Mouse (Mus musculus): ENCODE data around the gene Gm7879.
"Not testable (repeated sequence)": the region's sequence is repeated elsewhere in the genome, so short reads cannot be mapped to it uniquely, and the experiment has no call there.

Gm7879 gene

GRCm38 (mm10) chr5:43912844-43913243 is at the start of gene Gm7879:
Gm7879 (plus strand) TSS chr5:43913144.
- in situ Hi-C loops (cut with MboI; ENCODE audit: low pct_unique_long_range_greater_than_20kb in 1 of 2, low sequenced_read_pairs in 2 of 2, unreplicated experiment in 1 of 2) = not testable (repeated sequence)

GRCm38 (mm10) chr5:43863642-43864041 is 49.3 kb upstream of the Gm7879 start:
- in situ Hi-C loops (cut with MboI; ENCODE audit: low pct_unique_long_range_greater_than_20kb in 1 of 2, low sequenced_read_pairs in 2 of 2, unreplicated experiment in 1 of 2) = no loop called here

GRCm38 (mm10) chr5:43865316-43865715 is 47.6 kb upstream of the Gm7879 start:
- in situ Hi-C loops (cut with MboI; ENCODE audit: low pct_unique_long_range_greater_than_20kb in 1 of 2, low sequenced_read_pairs in 2 of 2, unreplicated experiment in 1 of 2) = no loop called here

- in situ Hi-C loops (cut with MboI; ENCODE audit: low pct_unique_long_range_greater_than_20kb in 1 of 2, low sequenced_read_pairs in 2 of 2, unreplicated experiment in 1 of 2) = no loop called here
Measured at GRCm38 (mm10) chr5:43868253-43868652, 44.7 kb upstream of the Gm7879 start, which contains the start of gene Cd38. Cd38 (plus strand) TSS chr5:43868553.

GRCm38 (mm10) chr5:43868711-43869600 is 44.0 kb upstream of the Gm7879 start:
- in situ Hi-C loops (cut with MboI; ENCODE audit: low pct_unique_long_range_greater_than_20kb in 1 of 2, low sequenced_read_pairs in 2 of 2, unreplicated experiment in 1 of 2) = no loop called here

- in situ Hi-C loops (cut with MboI; ENCODE audit: low pct_unique_long_range_greater_than_20kb in 1 of 2, low sequenced_read_pairs in 2 of 2, unreplicated experiment in 1 of 2) = no loop called here
Measured at GRCm38 (mm10) chr5:43871845-43872244, 41.1 kb upstream of the Gm7879 start.

GRCm38 (mm10) chr5:43872652-43873051 is 40.3 kb upstream of the Gm7879 start:
- in situ Hi-C loops (cut with MboI; ENCODE audit: low pct_unique_long_range_greater_than_20kb in 1 of 2, low sequenced_read_pairs in 2 of 2, unreplicated experiment in 1 of 2) = no loop called here

GRCm38 (mm10) chr5:43882034-43882433 is 30.9 kb upstream of the Gm7879 start:
- in situ Hi-C loops (cut with MboI; ENCODE audit: low pct_unique_long_range_greater_than_20kb in 1 of 2, low sequenced_read_pairs in 2 of 2, unreplicated experiment in 1 of 2) = no loop called here

- in situ Hi-C loops (cut with MboI; ENCODE audit: low pct_unique_long_range_greater_than_20kb in 1 of 2, low sequenced_read_pairs in 2 of 2, unreplicated experiment in 1 of 2) = no loop called here
Measured at GRCm38 (mm10) chr5:43885060-43885820, 27.7 kb upstream of the Gm7879 start.

- in situ Hi-C loops (cut with MboI; ENCODE audit: low pct_unique_long_range_greater_than_20kb in 1 of 2, low sequenced_read_pairs in 2 of 2, unreplicated experiment in 1 of 2) = loop anchor here in 1 of 2 experiments (10.0 kb wide), 1 partner anchor 48 kb away; no protein-coding TSS in a partner anchor
Measured at GRCm38 (mm10) chr5:43892386-43892785, 20.6 kb upstream of the Gm7879 start.

- in situ Hi-C loops (cut with MboI; ENCODE audit: low pct_unique_long_range_greater_than_20kb in 1 of 2, low sequenced_read_pairs in 2 of 2, unreplicated experiment in 1 of 2) = loop anchor here in 1 of 2 experiments (10.0 kb wide), 1 partner anchor 49 kb away; no protein-coding TSS in a partner anchor
Measured at GRCm38 (mm10) chr5:43894113-43894512, 18.8 kb upstream of the Gm7879 start.

- in situ Hi-C loops (cut with MboI; ENCODE audit: low pct_unique_long_range_greater_than_20kb in 1 of 2, low sequenced_read_pairs in 2 of 2, unreplicated experiment in 1 of 2) = loop anchor here in 1 of 2 experiments (10.0 kb wide), 1 partner anchor 51 kb away; no protein-coding TSS in a partner anchor
Measured at GRCm38 (mm10) chr5:43895931-43896330, 17.0 kb upstream of the Gm7879 start.

GRCm38 (mm10) chr5:43904685-43905084 is 8.3 kb upstream of the Gm7879 start:
- in situ Hi-C loops (cut with MboI; ENCODE audit: low pct_unique_long_range_greater_than_20kb in 1 of 2, low sequenced_read_pairs in 2 of 2, unreplicated experiment in 1 of 2) = no loop called here

- in situ Hi-C loops (cut with MboI; ENCODE audit: low pct_unique_long_range_greater_than_20kb in 1 of 2, low sequenced_read_pairs in 2 of 2, unreplicated experiment in 1 of 2) = no loop called here
Measured at GRCm38 (mm10) chr5:43909213-43909612, 3.7 kb upstream of the Gm7879 start.

- in situ Hi-C loops (cut with MboI; ENCODE audit: low pct_unique_long_range_greater_than_20kb in 1 of 2, low sequenced_read_pairs in 2 of 2, unreplicated experiment in 1 of 2) = no loop called here
Measured at GRCm38 (mm10) chr5:43910006-43910405, 2.9 kb upstream of the Gm7879 start.

- in situ Hi-C loops (cut with MboI; ENCODE audit: low pct_unique_long_range_greater_than_20kb in 1 of 2, low sequenced_read_pairs in 2 of 2, unreplicated experiment in 1 of 2) = no loop called here
Measured at GRCm38 (mm10) chr5:43915261-43915886, 2.4 kb downstream of the Gm7879 start.

- in situ Hi-C loops (cut with MboI; ENCODE audit: low pct_unique_long_range_greater_than_20kb in 1 of 2, low sequenced_read_pairs in 2 of 2, unreplicated experiment in 1 of 2) = no loop called here
Measured at GRCm38 (mm10) chr5:43921877-43922276, 8.9 kb downstream of the Gm7879 start.

GRCm38 (mm10) chr5:43923933-43924332 is 11.0 kb downstream of the Gm7879 start:
- in situ Hi-C loops (cut with MboI; ENCODE audit: low pct_unique_long_range_greater_than_20kb in 1 of 2, low sequenced_read_pairs in 2 of 2, unreplicated experiment in 1 of 2) = no loop called here

- in situ Hi-C loops (cut with MboI; ENCODE audit: low pct_unique_long_range_greater_than_20kb in 1 of 2, low sequenced_read_pairs in 2 of 2, unreplicated experiment in 1 of 2) = loop anchor here in 1 of 2 experiments (5.0 kb wide), 1 partner anchor 55 kb away; the partner anchor contains the start of gene Fgfbp1
Measured at GRCm38 (mm10) chr5:43927729-43928128, 14.8 kb downstream of the Gm7879 start.

Measured in mouse embryonic stem cell (cell line).